Mouse (Mus musculus): Measurements from ENCODE around the gene Urah. TPM values are rescaled to one million over a fixed set of nuclear protein-coding genes. Genes with fewer than 3 reads are reported as not detected.

The Urah gene
- polyA plus RNA-seq, 1 experiment from 2014 or later, result 0.23 TPM

- H3K36me3 ChIP-seq, result peaks cover 57% of the 10 kb centered on the region
- H3K9ac ChIP-seq (replicated peaks), result peak within 1 kb of the TSS; percentile 94
Measured at GRCm38 (mm10) chr7:140856785-140857549, 22.1 kb downstream of the Urah start, which contains the start of gene Ric8a. TSS of gene Ric8a (plus strand) at chr7:140856957.

GRCm38 (mm10) chr7:140857550-140858505 is 23.0 kb downstream of the Urah start, which contains the start of gene Bet1l:
TSS of gene Bet1l (minus strand) at chr7:140857577.
- Histone ChIP-seq H3K4me3 (replicated peaks) (peak within 1 kb of the TSS; percentile 95), H3K9me3 (replicated peaks) (no peaks in the 10 kb centered on the region), H3K4me1 (peaks cover 38% of the 10 kb centered on the region), H3K27ac (replicated peaks) (peak within 1 kb of the TSS; percentile 93), H3K4me2 (peak within 1 kb of the TSS; percentile 95), H3K9ac (replicated peaks) (peak within 1 kb of the TSS; percentile 94), H3K36me3 (peaks cover 57% of the 10 kb centered on the region), H3K27me3 (replicated peaks) (no peaks in the 10 kb centered on the region)
- peak; percentile 48 for ATAC-seq (ENCODE audit: low FRiP score)
- 36% methylated on average over 40 of the region's 40 CpGs for WGBS

More at GRCm38 (mm10) chr7:140856785-140857549, 22.1 kb downstream of the Urah start, which contains the start of gene Ric8a:
- Histone ChIP-seq H3K27ac (replicated peaks) (peak within 1 kb of the TSS; percentile 93), H3K4me1 (peaks cover 38% of the 10 kb centered on the region), H3K27me3 (replicated peaks) (no peaks in the 10 kb centered on the region), H3K4me3 (replicated peaks) (peak within 1 kb of the TSS; percentile 95), H3K4me2 (peak within 1 kb of the TSS; percentile 95), H3K9me3 (replicated peaks) (no peaks in the 10 kb centered on the region)
- WGBS, result under 1% methylated on average over 50 of the region's 50 CpGs
- peak; percentile 81 for ATAC-seq (ENCODE audit: low FRiP score)

- 95% methylated on average over 8 of the region's 8 CpGs for WGBS
Measured at GRCm38 (mm10) chr7:140858746-140859145, 23.9 kb downstream of the Urah start.

GRCm38 (mm10) chr7:140859997-140860396 is 25.2 kb downstream of the Urah start:
- Histone ChIP-seq H3K36me3 (peaks cover 56% of the 10 kb centered on the region), H3K4me3 (replicated peaks) (no peak overlapping the region), H3K27me3 (replicated peaks) (no peaks in the 10 kb centered on the region), H3K9me3 (replicated peaks) (no peaks in the 10 kb centered on the region), H3K27ac (replicated peaks) (no peak overlapping the region), H3K9ac (replicated peaks) (no peak overlapping the region), H3K4me1 (peaks cover 35% of the 10 kb centered on the region), H3K4me2 (no peak overlapping the region)
- no peak for ATAC-seq (ENCODE audit: low FRiP score)
- 73% methylated on average over 6 of the region's 6 CpGs for WGBS

More at GRCm38 (mm10) chr7:140858746-140859145, 23.9 kb downstream of the Urah start:
- no peak for ATAC-seq (ENCODE audit: low FRiP score)
- Histone ChIP-seq H3K27ac (replicated peaks) (no peak overlapping the region), H3K9me3 (replicated peaks) (no peaks in the 10 kb centered on the region), H3K9ac (replicated peaks) (no peak overlapping the region), H3K36me3 (peaks cover 57% of the 10 kb centered on the region), H3K4me2 (peak overlapping the region; percentile 95), H3K27me3 (replicated peaks) (no peaks in the 10 kb centered on the region), H3K4me3 (replicated peaks) (peak overlapping the region; percentile 95), H3K4me1 (peaks cover 38% of the 10 kb centered on the region)

- H3K4me2 ChIP-seq, result no peak overlapping the region
- H3K9ac ChIP-seq (replicated peaks), result no peak overlapping the region
- 94% methylated on average over 5 of the region's 5 CpGs for WGBS
- H3K27me3 ChIP-seq (replicated peaks), result no peaks in the 10 kb centered on the region
- ATAC-seq (ENCODE audit: low FRiP score), result no peak
- H3K4me1 ChIP-seq, result peaks cover 28% of the 10 kb centered on the region
- H3K36me3 ChIP-seq, result peaks cover 56% of the 10 kb centered on the region
- H3K4me3 ChIP-seq (replicated peaks), result no peak overlapping the region
- H3K9me3 ChIP-seq (replicated peaks), result no peaks in the 10 kb centered on the region
- H3K27ac ChIP-seq (replicated peaks), result no peak overlapping the region
Measured at GRCm38 (mm10) chr7:140860728-140861127, 25.9 kb downstream of the Urah start.

GRCm38 (mm10) chr7:140864761-140865160 is 29.9 kb downstream of the Urah start:
- H3K4me3 ChIP-seq (replicated peaks), result no peak overlapping the region
- H3K27ac ChIP-seq (replicated peaks), result no peak overlapping the region
- peaks cover 5% of the 10 kb centered on the region for H3K4me1 ChIP-seq
- no peak for ATAC-seq (ENCODE audit: low FRiP score)
- no peaks in the 10 kb centered on the region for H3K9me3 ChIP-seq (replicated peaks)
- H3K27me3 ChIP-seq (replicated peaks), result no peaks in the 10 kb centered on the region
- peaks cover 52% of the 10 kb centered on the region for H3K36me3 ChIP-seq
- WGBS, result 91% methylated on average over 12 of the region's 12 CpGs
- no peak overlapping the region for H3K4me2 ChIP-seq
- H3K9ac ChIP-seq (replicated peaks), result no peak overlapping the region

GRCm38 (mm10) chr7:140874224-140874623 is 39.4 kb downstream of the Urah start:
- Histone ChIP-seq H3K27ac (replicated peaks) (no peak overlapping the region), H3K36me3 (peaks cover 46% of the 10 kb centered on the region), H3K4me1 (no peaks in the 10 kb centered on the region), H3K9me3 (replicated peaks) (no peaks in the 10 kb centered on the region), H3K9ac (replicated peaks) (no peak overlapping the region), H3K4me3 (replicated peaks) (no peak overlapping the region), H3K27me3 (replicated peaks) (no peaks in the 10 kb centered on the region), H3K4me2 (no peak overlapping the region)
- ATAC-seq (ENCODE audit: low FRiP score), result no peak
- WGBS, result 89% methylated on average over 4 of the region's 4 CpGs

GRCm38 (mm10) chr7:140877364-140877763 is 42.5 kb downstream of the Urah start:
- Histone ChIP-seq H3K27me3 (replicated peaks) (no peaks in the 10 kb centered on the region), H3K9ac (replicated peaks) (no peak overlapping the region), H3K36me3 (peaks cover 37% of the 10 kb centered on the region), H3K27ac (replicated peaks) (no peak overlapping the region), H3K4me1 (peaks cover 13% of the 10 kb centered on the region), H3K9me3 (replicated peaks) (no peaks in the 10 kb centered on the region), H3K4me3 (replicated peaks) (no peak overlapping the region), H3K4me2 (no peak overlapping the region)
- 84% methylated on average over 6 of the region's 6 CpGs for WGBS
- ATAC-seq (ENCODE audit: low FRiP score), result no peak

- no peak for ATAC-seq (ENCODE audit: low FRiP score)
- H3K4me1 ChIP-seq, result peaks cover 26% of the 10 kb centered on the region
- 92% methylated on average over 7 of the region's 7 CpGs for WGBS
- no peak overlapping the region for H3K27ac ChIP-seq (replicated peaks)
- H3K9me3 ChIP-seq (replicated peaks), result no peaks in the 10 kb centered on the region
- no peak overlapping the region for H3K4me2 ChIP-seq
- H3K27me3 ChIP-seq (replicated peaks), result no peaks in the 10 kb centered on the region
- peaks cover 25% of the 10 kb centered on the region for H3K36me3 ChIP-seq
- no peak overlapping the region for H3K9ac ChIP-seq (replicated peaks)
- H3K4me3 ChIP-seq (replicated peaks), result no peak overlapping the region
Measured at GRCm38 (mm10) chr7:140879355-140879754, 44.5 kb downstream of the Urah start.

- no peak for ATAC-seq (ENCODE audit: low FRiP score)
- Histone ChIP-seq H3K27me3 (replicated peaks) (no peaks in the 10 kb centered on the region), H3K4me3 (replicated peaks) (0 out of 2 replicates have a peak overlapping the region, but pooled peaks have one; percentile 75), H3K4me1 (peaks cover 26% of the 10 kb centered on the region), H3K9me3 (replicated peaks) (no peaks in the 10 kb centered on the region), H3K36me3 (peaks cover 16% of the 10 kb centered on the region; the same call in 1 of the 2 replicates), H3K27ac (replicated peaks) (no peak overlapping the region), H3K4me2 (peak overlapping the region; percentile 74), H3K9ac (replicated peaks) (no peak overlapping the region)
- WGBS, result 91% methylated on average over 3 of the region's 3 CpGs
Measured at GRCm38 (mm10) chr7:140880419-140880818, 45.6 kb downstream of the Urah start.

- Histone ChIP-seq H3K4me2 (peak overlapping the region; percentile 74), H3K9ac (replicated peaks) (peak overlapping the region; percentile 72), H3K4me1 (peaks cover 26% of the 10 kb centered on the region), H3K36me3 (peaks cover 14% of the 10 kb centered on the region), H3K27me3 (replicated peaks) (no peaks in the 10 kb centered on the region), H3K4me3 (replicated peaks) (peak overlapping the region; percentile 75), H3K27ac (replicated peaks) (peak overlapping the region; percentile 90), H3K9me3 (replicated peaks) (no peaks in the 10 kb centered on the region)
- no peak for ATAC-seq (ENCODE audit: low FRiP score)
- 22% methylated on average over 8 of the region's 8 CpGs for WGBS
Measured at GRCm38 (mm10) chr7:140880865-140881515, 46.2 kb downstream of the Urah start.

Data from neural tube, embryonic 15.5 days (tissue).